Mouse (Mus musculus) mouse embryonic stem cell (cell line): ENCODE measurements around the gene Cyp39a1.

Experiments
- in situ Hi-C, 2 experiments: fragments of 300-500 bp; cut with MboI; formaldehyde crosslinking; loops; 1 replicate in 1 of 2; 3 replicates in 1 of 2; pipeline ENCODE4 v1.14.3; 2019 to 2020; ENCODE audit warnings: low sequenced_read_pairs in 2 of 2, low pct_unique_long_range_greater_than_20kb in 1 of 2, mixed read lengths in 1 of 2; ENCODE audit not compliant: unreplicated experiment in 1 of 2

Gene Cyp39a1

GRCm38 (mm10) chr17:43667290-43667843 lies at the start of gene Cyp39a1:
TSS of gene Cyp39a1 (plus strand) at chr17:43667425.
- in situ Hi-C loops: no loop called here

- in situ Hi-C loops: loop anchor here (10.0 to 25.0 kb wide), 3 partner anchors 294 to 357 kb away; partner anchors contain the start of gene Adgrf1 (in 1 of the 2)
Measured at GRCm38 (mm10) chr17:43619156-43619555, 48.1 kb upstream of the Cyp39a1 start.

GRCm38 (mm10) chr17:43622076-43622475 lies 45.1 kb upstream of the Cyp39a1 start:
- in situ Hi-C loops: loop anchor here in 1 of 2 experiments (25.0 kb wide), 1 partner anchor 360 kb away; the partner anchor contains the start of gene Adgrf1

- in situ Hi-C loops: no loop called here
Measured at GRCm38 (mm10) chr17:43628246-43628645, 39.0 kb upstream of the Cyp39a1 start.

- in situ Hi-C loops: no loop called here
Measured at GRCm38 (mm10) chr17:43629026-43629495, 38.2 kb upstream of the Cyp39a1 start.

GRCm38 (mm10) chr17:43629496-43630426 lies 37.5 kb upstream of the Cyp39a1 start, which contains the start of gene Tdrd6:
TSS of gene Tdrd6 (minus strand) at chr17:43630299.
- in situ Hi-C loops: no loop called here

- in situ Hi-C loops: no loop called here
Measured at GRCm38 (mm10) chr17:43630427-43630760, 36.8 kb upstream of the Cyp39a1 start.

- in situ Hi-C loops: no loop called here
Measured at GRCm38 (mm10) chr17:43637146-43637545, 30.1 kb upstream of the Cyp39a1 start.

GRCm38 (mm10) chr17:43640825-43641224 lies 26.4 kb upstream of the Cyp39a1 start:
- in situ Hi-C loops: no loop called here

- in situ Hi-C loops: no loop called here
Measured at GRCm38 (mm10) chr17:43643191-43643590, 24.0 kb upstream of the Cyp39a1 start.

GRCm38 (mm10) chr17:43644375-43644774 lies 22.9 kb upstream of the Cyp39a1 start:
- in situ Hi-C loops: no loop called here

- in situ Hi-C loops: no loop called here
Measured at GRCm38 (mm10) chr17:43645136-43645535, 22.1 kb upstream of the Cyp39a1 start.

- in situ Hi-C loops: no loop called here
Measured at GRCm38 (mm10) chr17:43646925-43647324, 20.3 kb upstream of the Cyp39a1 start.

- in situ Hi-C loops: no loop called here
Measured at GRCm38 (mm10) chr17:43649641-43650436, 17.4 kb upstream of the Cyp39a1 start.

GRCm38 (mm10) chr17:43651314-43652046 lies 15.7 kb upstream of the Cyp39a1 start:
- in situ Hi-C loops: no loop called here

- in situ Hi-C loops: no loop called here
Measured at GRCm38 (mm10) chr17:43666576-43667289, 492 bp upstream of the Cyp39a1 start, which contains the start of gene Slc25a27. TSS of gene Slc25a27 (minus strand) at chr17:43667214.

- in situ Hi-C loops: no loop called here
Measured at GRCm38 (mm10) chr17:43669145-43669695, 2.0 kb downstream of the Cyp39a1 start.
